Mouse (Mus musculus) neural tube, embryonic 11.5 days (tissue): ENCODE measurements around the gene Gde1. TPM values are rescaled to one million over a fixed set of nuclear protein-coding genes. Genes with fewer than 3 reads are reported as not detected.
A peak's percentile ranks its signal among the peaks of the same experiment; 100 is the strongest.

Experiments
- ATAC-seq: fragments of 200-750 bp; cut with Nextera tagmentation; 2 replicates; pipeline ENCODE4 v1.8.0; 2017; ENCODE audit warnings: moderate number of reproducible peaks, mild to moderate bottlenecking, moderate TSS enrichment, moderate library complexity; ENCODE audit not compliant: insufficient read depth, low FRiP score, low TSS enrichment
- DNase-seq: peaks from one replicate; pipeline ENCODE4 v3.0.0-alpha.2; 2015; ENCODE audit warnings: low spot score
- H3K27ac ChIP-seq: fragments of 300-500 bp; sonication (generic); 2 replicates; pipeline ENCODE4 v1.5.1; 2014; ENCODE audit warnings: low read depth, mild to moderate bottlenecking, low read length
- H3K27me3 ChIP-seq: fragments of 300-500 bp; sonication (generic); 2 replicates; pipeline ENCODE4 v1.6.1; 2014; ENCODE audit warnings: mild to moderate bottlenecking, low read length, mixed read lengths; ENCODE audit not compliant: control insufficient read depth, insufficient read depth
- H3K36me3 ChIP-seq: fragments of 300-500 bp; sonication (generic); 2 replicates; pipeline ENCODE4 v1.6.1; 2014; ENCODE audit warnings: mild to moderate bottlenecking, low read length, moderate library complexity, mixed read lengths; ENCODE audit not compliant: control insufficient read depth, insufficient read depth
- H3K4me1 ChIP-seq: fragments of 300-500 bp; sonication (generic); 2 replicates; pipeline ENCODE4 v1.6.1; 2014; ENCODE audit warnings: low read length, mixed read lengths; ENCODE audit not compliant: control insufficient read depth, insufficient read depth
- H3K4me2 ChIP-seq: fragments of 300-500 bp; sonication (generic); 2 replicates; pipeline ENCODE4 v1.6.1; 2014; ENCODE audit warnings: low read depth, mild to moderate bottlenecking, moderate library complexity
- H3K4me3 ChIP-seq: fragments of 300-500 bp; sonication (generic); 2 replicates; pipeline ENCODE4 v1.5.1; 2014; ENCODE audit warnings: low read depth, low read length
- H3K9ac ChIP-seq: fragments of 300-500 bp; sonication (generic); 2 replicates; pipeline ENCODE4 v1.6.1; 2014; ENCODE audit warnings: mild to moderate bottlenecking, low read length
- H3K9me3 ChIP-seq: fragments of 300-500 bp; sonication (generic); 2 replicates; pipeline ENCODE4 v1.6.1; 2016; ENCODE audit warnings: low read length; ENCODE audit not compliant: control insufficient read depth
- whole genome bisulfite sequencing: fragments of 180-500 bp; shearing (Covaris S2); extraction: QIAGEN DNeasy Blood & Tissue Kit; methylation state at CpG from one replicate; pipeline ENCODE4 v1.1.7; 2014; 5-methylcytosine and 5-hydroxymethylcytosine counted together
- polyA plus RNA-seq: library from polyadenylated mRNA; unstranded; fragments of >200 nt; fragmentation: Nextera tagmentation; extraction: Ambion mirVana; gene quantifications from 2 replicates; pipeline ENCODE4 v1.2.1, GENCODE M21; 2014

Gde1 gene
- polyA plus RNA-seq, 1 experiment from 2014 or later = 114 TPM

GRCm38 (mm10) chr7:118712228-118713173, 6.9 kb upstream of the Gde1 start, which contains the start of gene Ccp110:
Gene Ccp110 (plus strand): TSS chr7:118712552.
- Histone ChIP-seq H3K36me3 (no peaks in the 10 kb centered on the region; the same call in 1 of the 2 replicates), H3K4me1 (peaks cover 4% of the 10 kb centered on the region; the same call in 1 of the 2 replicates), H3K4me2 (peak within 1 kb of the TSS; percentile 63), H3K9me3 (no peaks in the 10 kb centered on the region), H3K27ac (0 out of 2 replicates have a peak within 1 kb of the TSS, but pooled peaks have one; percentile 44), H3K27me3 (no peaks in the 10 kb centered on the region), H3K4me3 (peak within 1 kb of the TSS; percentile 88), H3K9ac (peak within 1 kb of the TSS; percentile 77)
- under 1% methylated on average over 48 of the region's 48 CpGs for WGBS
- peak; percentile 96 for ATAC-seq
- DNase-seq = peak; percentile 95

DNA sequence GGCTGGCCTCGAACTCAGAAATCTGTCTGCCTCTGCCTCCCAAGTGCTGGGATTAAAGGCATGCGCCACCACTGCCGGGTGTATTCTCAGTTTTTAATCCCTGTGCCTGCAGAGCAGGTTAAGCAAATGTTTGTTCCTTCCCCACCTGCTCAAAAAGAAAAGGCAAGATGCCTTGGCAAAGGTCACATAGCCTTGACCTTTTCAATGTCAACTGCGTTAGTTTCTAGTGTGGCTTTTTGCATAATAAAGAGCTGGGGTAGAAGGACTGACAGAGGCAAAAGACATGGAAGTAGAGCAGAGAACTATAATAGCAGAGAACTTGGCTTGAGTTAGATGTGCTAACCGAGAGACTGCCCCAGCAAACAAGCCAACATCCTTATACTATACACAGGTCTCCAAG, 5.2 kb upstream of the Gde1 start:
- Histone ChIP-seq H3K4me1 (peaks cover 6% of the 10 kb centered on the region; the same call in 1 of the 2 replicates), H3K4me2 (no peak overlapping the region), H3K9ac (no peak overlapping the region), H3K27ac (no peak overlapping the region), H3K4me3 (no peak overlapping the region), H3K27me3 (no peaks in the 10 kb centered on the region), H3K36me3 (no peaks in the 10 kb centered on the region; the same call in 1 of the 2 replicates), H3K9me3 (no peaks in the 10 kb centered on the region)
- WGBS = 72% methylated on average over 5 of the region's 5 CpGs
- ATAC-seq (no peak), DNase-seq (no peak)

DNA sequence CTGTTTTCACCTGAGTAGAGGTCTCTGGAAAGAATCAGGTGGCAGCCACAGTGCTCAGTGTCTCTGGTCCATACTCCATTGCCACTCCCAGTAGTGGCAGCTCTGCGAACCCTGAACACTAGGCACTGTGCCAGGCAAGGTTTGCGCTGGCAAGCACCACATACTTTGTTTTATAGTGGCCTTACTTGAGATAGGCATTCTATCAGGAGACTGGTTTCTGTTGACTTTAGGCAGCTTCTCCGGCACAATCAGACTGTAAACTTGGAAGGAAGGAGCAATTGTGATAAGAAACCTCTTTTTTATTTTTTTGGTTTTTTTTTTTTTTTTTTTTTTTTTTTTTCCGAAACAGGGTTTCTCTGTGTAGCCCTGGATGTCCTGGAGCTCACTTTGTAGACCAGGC, 2.4 kb upstream of the Gde1 start:
- DNase-seq = no peak
- no peaks in the 10 kb centered on the region for H3K9me3 ChIP-seq
- peaks cover 11% of the 10 kb centered on the region for H3K4me1 ChIP-seq
- no peak overlapping the region for H3K27ac ChIP-seq
- no peak overlapping the region for H3K9ac ChIP-seq
- H3K27me3 ChIP-seq = no peaks in the 10 kb centered on the region
- no peak overlapping the region for H3K4me2 ChIP-seq
- no peaks in the 10 kb centered on the region for H3K36me3 ChIP-seq
- no peak overlapping the region for H3K4me3 ChIP-seq
- 91% methylated on average over 4 of the region's 4 CpGs for WGBS
- no peak for ATAC-seq

DNA sequence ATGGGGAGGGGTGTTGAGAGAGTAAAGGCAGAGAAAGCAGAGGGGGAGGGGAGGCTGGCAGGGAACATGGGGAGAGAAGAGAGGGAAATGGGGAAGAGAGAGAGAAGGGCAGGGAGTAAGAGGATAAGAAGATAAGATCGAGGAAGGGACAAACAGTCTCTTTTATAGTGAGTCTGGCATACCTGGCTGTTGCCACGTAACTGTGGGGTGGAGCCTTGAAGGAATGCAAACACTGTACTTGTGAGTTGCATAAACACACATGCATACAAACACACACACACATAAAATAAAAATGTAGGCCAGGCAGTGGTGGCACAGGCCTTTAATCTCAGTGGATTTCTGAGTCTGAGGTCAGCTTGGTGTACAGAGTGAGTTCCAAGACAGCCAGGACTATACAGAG, 1.6 kb upstream of the Gde1 start:
- no peaks in the 10 kb centered on the region for H3K27me3 ChIP-seq
- no peak for ATAC-seq
- DNase-seq = no peak
- no peaks in the 10 kb centered on the region for H3K36me3 ChIP-seq
- no peak overlapping the region for H3K4me3 ChIP-seq
- 90% methylated on average over 2 of the region's 2 CpGs for WGBS
- no peaks in the 10 kb centered on the region for H3K9me3 ChIP-seq
- H3K4me2 ChIP-seq = no peak overlapping the region
- H3K9ac ChIP-seq = no peak overlapping the region
- H3K4me1 ChIP-seq = peaks cover 11% of the 10 kb centered on the region
- no peak overlapping the region for H3K27ac ChIP-seq

GRCm38 (mm10) chr7:118706488-118706887, 910 bp upstream of the Gde1 start:
- H3K9me3 ChIP-seq = no peaks in the 10 kb centered on the region
- H3K27me3 ChIP-seq = no peaks in the 10 kb centered on the region
- WGBS = 89% methylated on average over 5 of the region's 5 CpGs
- H3K4me2 ChIP-seq = no peak overlapping the region
- no peak overlapping the region for H3K9ac ChIP-seq
- DNase-seq (no peak), ATAC-seq (no peak)
- H3K4me3 ChIP-seq = no peak overlapping the region
- H3K4me1 ChIP-seq = peaks cover 11% of the 10 kb centered on the region
- H3K27ac ChIP-seq = no peak overlapping the region
- no peaks in the 10 kb centered on the region for H3K36me3 ChIP-seq

DNA sequence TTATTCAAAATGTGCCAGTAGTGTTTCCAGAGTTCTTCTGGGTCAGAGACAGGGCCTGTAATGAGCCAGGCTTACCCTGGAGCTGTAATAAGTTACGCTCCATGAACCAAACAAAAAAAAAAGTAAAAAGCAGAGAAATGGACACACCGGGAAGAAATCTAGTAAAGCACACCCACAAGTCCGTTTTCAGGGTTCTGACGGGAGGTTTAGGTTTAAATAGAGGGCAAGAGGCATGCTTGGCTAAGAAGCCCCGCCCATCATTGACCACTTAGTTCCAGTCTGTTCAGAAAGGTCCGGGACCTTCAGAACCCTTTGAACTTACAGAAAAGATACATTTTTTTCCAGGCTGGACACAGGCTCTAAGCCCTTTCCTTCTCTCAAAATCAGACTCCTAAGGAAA, 473 bp upstream of the Gde1 start:
- Histone ChIP-seq H3K4me2 (peak overlapping the region; percentile 75), H3K27me3 (no peaks in the 10 kb centered on the region), H3K4me3 (peak overlapping the region; percentile 88), H3K36me3 (no peaks in the 10 kb centered on the region), H3K27ac (no peak overlapping the region), H3K9me3 (no peaks in the 10 kb centered on the region), H3K9ac (no peak overlapping the region), H3K4me1 (peaks cover 11% of the 10 kb centered on the region)
- WGBS = 39% methylated on average over 6 of the region's 6 CpGs
- DNase-seq = no peak
- no peak; the same call in 1 of the 2 replicates for ATAC-seq

DNA sequence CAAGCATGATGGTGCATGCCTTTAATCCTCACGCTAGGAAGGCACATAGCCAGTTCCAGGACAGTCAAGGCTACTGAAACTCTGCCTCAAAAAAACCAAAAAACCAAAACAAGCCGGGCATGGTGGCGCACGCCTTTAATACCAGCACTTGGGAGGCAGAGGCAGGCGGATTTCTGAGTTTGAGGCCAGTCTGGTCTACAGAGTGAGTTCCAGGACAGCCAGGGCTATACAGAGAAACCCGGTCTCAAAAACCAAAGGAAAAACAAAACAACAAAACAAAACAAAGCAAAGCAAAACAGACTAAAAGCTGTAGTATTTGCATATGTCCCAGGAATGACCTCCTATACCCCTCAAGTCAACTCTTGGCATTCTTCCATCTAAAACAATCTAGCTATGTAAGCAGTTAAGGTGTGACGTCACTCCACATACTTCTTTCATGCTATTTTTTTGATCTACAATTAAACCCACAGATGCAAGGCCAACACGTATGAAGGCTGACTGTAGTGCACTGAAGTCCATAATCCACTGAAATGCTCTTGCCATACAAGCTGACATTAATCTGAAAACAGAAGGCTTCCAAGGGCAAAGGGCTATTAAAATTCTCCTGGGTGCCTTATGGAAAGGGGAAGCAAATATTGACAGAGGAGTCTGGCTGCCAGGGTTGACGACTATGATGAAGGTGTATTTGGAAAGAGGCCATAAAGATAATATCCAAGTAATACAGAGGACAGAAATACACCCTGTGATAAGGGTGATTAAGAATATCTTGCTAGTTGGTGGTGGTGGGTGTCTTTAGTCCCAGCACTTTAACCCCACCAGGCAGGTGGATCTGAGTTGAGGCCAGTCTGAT, 1.4 kb downstream of the Gde1 start:
- ATAC-seq = no peak
- WGBS = 86% methylated on average over 9 of the region's 9 CpGs
- no peaks in the 10 kb centered on the region for H3K9me3 ChIP-seq
- H3K27me3 ChIP-seq = no peaks in the 10 kb centered on the region
- peak overlapping the region; percentile 75 for H3K4me2 ChIP-seq
- DNase-seq = no peak
- peak overlapping the region; percentile 93; the same call in 1 of the 2 replicates for H3K9ac ChIP-seq
- H3K36me3 ChIP-seq = no peaks in the 10 kb centered on the region
- peaks cover 11% of the 10 kb centered on the region for H3K4me1 ChIP-seq
- peak overlapping the region; percentile 88 for H3K4me3 ChIP-seq
- H3K27ac ChIP-seq = no peak overlapping the region

GRCm38 (mm10) chr7:118703144-118703561, 2.4 kb downstream of the Gde1 start:
- Histone ChIP-seq H3K27ac (no peak overlapping the region), H3K9ac (no peak overlapping the region), H3K4me3 (no peak overlapping the region), H3K4me2 (no peak overlapping the region), H3K36me3 (no peaks in the 10 kb centered on the region), H3K9me3 (no peaks in the 10 kb centered on the region), H3K27me3 (no peaks in the 10 kb centered on the region), H3K4me1 (peaks cover 11% of the 10 kb centered on the region)
- no peak for ATAC-seq
- no peak for DNase-seq
- 94% methylated on average over 15 of the region's 15 CpGs for WGBS
